Mouse (Mus musculus): Measurements from ENCODE around the gene Ube2dnl2. TPM values are rescaled to one million over a fixed set of nuclear protein-coding genes. Genes with fewer than 3 reads are reported as not detected.

Gene Ube2dnl2
- total RNA-seq (2014; rRNA removed) (not detected in 2 replicates), polyA plus RNA-seq (2015; fragmentation: Nextera tagmentation; extraction: Ambion mirVana) (not detected in 2 replicates)

DNA sequence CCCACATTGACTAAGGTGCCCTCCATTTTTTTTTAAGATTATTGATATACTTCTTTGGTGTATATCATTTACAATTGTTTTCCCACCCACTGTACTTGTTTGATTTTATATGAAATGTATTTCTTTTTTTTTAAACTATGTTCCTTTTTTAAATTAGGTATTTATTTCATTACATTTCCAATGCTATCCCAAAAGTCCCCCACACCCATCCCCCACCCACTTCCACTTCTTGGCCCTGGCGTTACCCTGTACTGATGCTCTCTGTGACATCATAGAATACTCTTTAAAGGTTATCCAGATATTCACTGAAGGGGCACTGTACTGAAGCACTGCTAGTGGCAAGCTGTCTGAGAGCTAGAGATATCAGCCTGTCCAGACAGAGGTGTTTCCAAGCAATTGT lies at the start of gene Ube2dnl2:
TSS of gene Ube2dnl2 (plus strand) at position 301 of the 400 bp plus-strand sequence.
- WGBS = 100% methylated on average over 1 of the region's 1 CpGs
- Histone ChIP-seq H3K9ac (replicated peaks; ENCODE audit: low read length, poor library complexity, severe bottlenecking) (no peak within 1 kb of the TSS), H3K27ac (ENCODE audit: low read depth, low read length) (no peak within 1 kb of the TSS), H3K9me3 (ENCODE audit: low read length) (no peaks in the 10 kb centered on the region), H3K4me3 (ENCODE audit: low read depth, low read length) (no peak within 1 kb of the TSS), H3K27me3 (ENCODE audit: insufficient read depth, low read length) (no peaks in the 10 kb centered on the region), H3K4me2 (ENCODE audit: low read depth, low read length, poor library complexity, severe bottlenecking) (no peak within 1 kb of the TSS), H3K4me1 (ENCODE audit: insufficient read depth, low read length) (no peaks in the 10 kb centered on the region), H3K36me3 (ENCODE audit: insufficient read depth, low read length) (no peaks in the 10 kb centered on the region)
- DNase-seq (ENCODE audit: low spot score) = no peak
- no peak for TF ChIP-seq CTCF (IDR thresholded peaks at IDR 0.05)
- no peak for ATAC-seq (ENCODE audit: low FRiP score)

DNA sequence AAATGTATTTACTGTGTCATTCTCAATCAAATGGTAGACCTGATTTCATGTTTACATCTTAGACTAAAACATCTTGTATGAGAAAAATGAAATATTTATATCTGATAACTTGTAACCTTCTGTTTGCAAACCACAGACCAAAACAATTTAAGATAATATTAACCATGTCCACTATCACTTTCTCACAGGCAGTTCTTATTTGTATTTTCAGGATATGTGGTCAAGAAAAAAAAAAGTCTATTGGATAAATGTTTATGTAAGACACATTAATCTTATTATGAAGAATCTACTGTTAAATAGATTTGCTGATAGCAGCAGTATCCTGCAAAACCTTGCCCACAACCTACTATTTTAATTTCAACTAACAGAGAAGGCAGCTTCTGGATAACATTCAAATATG lies 11.9 kb upstream of the Ube2dnl2 start:
- ATAC-seq (ENCODE audit: low FRiP score) (no peak), DNase-seq (ENCODE audit: low spot score) (no peak)
- Histone ChIP-seq H3K27ac (ENCODE audit: low read depth, low read length) (no peak overlapping the region), H3K4me1 (ENCODE audit: insufficient read depth, low read length) (no peaks in the 10 kb centered on the region), H3K9ac (replicated peaks; ENCODE audit: low read length, poor library complexity, severe bottlenecking) (no peak overlapping the region), H3K9me3 (ENCODE audit: low read length) (no peaks in the 10 kb centered on the region), H3K4me3 (ENCODE audit: low read depth, low read length) (no peak overlapping the region), H3K36me3 (ENCODE audit: insufficient read depth, low read length) (no peaks in the 10 kb centered on the region), H3K4me2 (ENCODE audit: low read depth, low read length, poor library complexity, severe bottlenecking) (no peak overlapping the region), H3K27me3 (ENCODE audit: insufficient read depth, low read length) (no peaks in the 10 kb centered on the region)
- TF ChIP-seq CTCF (IDR thresholded peaks at IDR 0.05) = no peak

DNA sequence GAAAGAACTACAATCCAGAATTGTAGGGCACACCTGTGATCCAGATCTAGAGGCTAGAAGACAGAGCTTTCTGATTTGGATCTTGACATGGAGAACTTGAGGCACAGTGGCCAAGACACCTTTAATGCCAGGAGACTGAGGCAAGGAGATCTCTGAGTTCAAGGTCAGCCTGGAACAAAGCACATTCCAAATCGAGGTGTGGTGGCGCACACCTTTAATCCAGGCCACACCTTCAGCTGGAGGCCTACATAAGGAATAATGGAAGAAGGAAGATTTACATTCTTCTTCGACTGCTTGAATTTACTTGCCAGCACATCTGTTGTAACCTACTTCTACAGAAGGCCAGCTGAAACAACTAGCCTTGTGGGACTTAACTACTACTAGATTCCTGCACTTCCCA lies 9.9 kb upstream of the Ube2dnl2 start:
- H3K36me3 ChIP-seq (ENCODE audit: insufficient read depth, low read length) = no peaks in the 10 kb centered on the region
- no peak for DNase-seq (ENCODE audit: low spot score)
- no peak overlapping the region for H3K4me2 ChIP-seq (ENCODE audit: low read depth, low read length, poor library complexity, severe bottlenecking)
- no peak overlapping the region for H3K27ac ChIP-seq (ENCODE audit: low read depth, low read length)
- H3K9me3 ChIP-seq (ENCODE audit: low read length) = no peaks in the 10 kb centered on the region
- H3K4me3 ChIP-seq (ENCODE audit: low read depth, low read length) = no peak overlapping the region
- no peak overlapping the region for H3K9ac ChIP-seq (replicated peaks; ENCODE audit: low read length, poor library complexity, severe bottlenecking)
- ATAC-seq (ENCODE audit: low FRiP score) = no peak
- WGBS = 90% methylated on average over 3 of the region's 3 CpGs
- no peaks in the 10 kb centered on the region for H3K27me3 ChIP-seq (ENCODE audit: insufficient read depth, low read length)
- no peaks in the 10 kb centered on the region for H3K4me1 ChIP-seq (ENCODE audit: insufficient read depth, low read length)
- no peak for TF ChIP-seq CTCF (IDR thresholded peaks at IDR 0.05)

DNA sequence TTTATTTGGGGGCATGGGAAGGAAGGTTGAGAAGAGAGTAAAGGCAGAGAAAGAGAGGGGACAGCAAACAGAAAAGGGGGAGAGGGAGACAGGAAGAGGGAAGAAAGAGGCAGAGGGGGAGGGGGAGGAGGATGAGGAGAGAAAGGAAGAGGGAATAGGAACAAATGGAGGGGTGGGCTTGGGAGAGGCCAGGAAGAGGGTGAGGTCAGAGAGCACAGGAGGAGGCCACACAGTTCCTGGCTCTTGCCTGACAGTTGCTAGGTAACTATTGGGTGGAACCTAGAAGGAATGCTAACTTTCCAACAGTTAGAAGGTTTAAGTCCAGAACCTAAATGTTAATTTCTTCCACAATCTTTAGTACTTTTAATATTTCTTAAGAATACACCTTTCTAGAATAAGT lies 4.0 kb upstream of the Ube2dnl2 start:
- Histone ChIP-seq H3K4me2 (ENCODE audit: low read depth, low read length, poor library complexity, severe bottlenecking) (no peak overlapping the region), H3K9me3 (ENCODE audit: low read length) (no peaks in the 10 kb centered on the region), H3K4me1 (ENCODE audit: insufficient read depth, low read length) (no peaks in the 10 kb centered on the region), H3K27me3 (ENCODE audit: insufficient read depth, low read length) (no peaks in the 10 kb centered on the region), H3K27ac (ENCODE audit: low read depth, low read length) (no peak overlapping the region), H3K9ac (replicated peaks; ENCODE audit: low read length, poor library complexity, severe bottlenecking) (no peak overlapping the region), H3K4me3 (ENCODE audit: low read depth, low read length) (no peak overlapping the region), H3K36me3 (ENCODE audit: insufficient read depth, low read length) (no peaks in the 10 kb centered on the region)
- TF ChIP-seq CTCF (IDR thresholded peaks at IDR 0.05) = no peak
- ATAC-seq (ENCODE audit: low FRiP score) = no peak
- DNase-seq (ENCODE audit: low spot score) = no peak

DNA sequence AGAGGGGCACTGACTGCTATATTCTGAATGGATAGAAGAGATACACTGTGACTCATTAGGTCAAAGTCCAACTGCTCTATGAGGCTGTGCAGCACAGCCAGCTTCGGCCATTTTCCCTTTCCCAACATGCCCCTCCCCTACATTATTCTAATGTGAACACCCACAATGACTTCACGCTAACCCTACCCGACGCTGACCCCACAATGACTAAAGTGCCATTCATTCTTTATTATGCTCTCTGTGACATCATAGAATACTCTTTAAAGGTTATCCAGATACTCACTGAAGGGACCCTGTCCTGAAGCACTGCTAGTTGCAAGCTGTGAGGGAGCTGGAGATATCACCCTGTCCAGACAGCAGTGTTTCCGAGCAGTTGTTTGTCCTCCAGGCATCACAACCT lies 2.7 kb upstream of the Ube2dnl2 start, which contains the start of gene Ube2dnl1:
TSS of gene Ube2dnl1 (plus strand) at position 301 of the 400 bp plus-strand sequence.
- Histone ChIP-seq H3K36me3 (ENCODE audit: insufficient read depth, low read length) (no peaks in the 10 kb centered on the region), H3K27ac (ENCODE audit: low read depth, low read length) (no peak within 1 kb of the TSS), H3K4me3 (ENCODE audit: low read depth, low read length) (no peak within 1 kb of the TSS), H3K4me1 (ENCODE audit: insufficient read depth, low read length) (no peaks in the 10 kb centered on the region), H3K9me3 (ENCODE audit: low read length) (no peaks in the 10 kb centered on the region), H3K9ac (replicated peaks; ENCODE audit: low read length, poor library complexity, severe bottlenecking) (no peak within 1 kb of the TSS), H3K27me3 (ENCODE audit: insufficient read depth, low read length) (no peaks in the 10 kb centered on the region), H3K4me2 (ENCODE audit: low read depth, low read length, poor library complexity, severe bottlenecking) (no peak within 1 kb of the TSS)
- ATAC-seq (ENCODE audit: low FRiP score) (no peak), DNase-seq (ENCODE audit: low spot score) (no peak)
- no peak for TF ChIP-seq CTCF (IDR thresholded peaks at IDR 0.05)
- 88% methylated on average over 5 of the region's 5 CpGs for WGBS

DNA sequence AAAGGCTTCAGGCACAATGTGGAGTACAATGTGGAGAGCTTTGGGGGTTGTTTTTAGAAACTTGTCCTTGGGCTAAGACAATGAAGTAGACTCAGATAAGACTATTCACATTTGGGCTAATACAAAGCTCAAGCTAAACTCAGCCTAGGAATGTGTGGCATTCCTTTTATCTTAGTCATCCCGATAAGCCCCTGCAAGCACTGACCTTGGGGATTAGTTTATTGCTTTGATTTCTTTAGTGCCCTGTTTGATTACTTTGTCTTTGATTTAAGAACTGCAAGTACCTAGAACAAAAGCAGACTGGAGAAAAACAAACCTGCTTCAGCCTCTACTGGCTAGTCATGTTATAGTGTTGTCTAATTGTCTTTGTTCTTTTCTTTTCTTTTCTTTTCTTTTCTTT lies 47.7 kb downstream of the Ube2dnl2 start:
- WGBS = 41% methylated on average over 1 of the region's 1 CpGs

More for the DNA sequence above, 47.7 kb downstream of the Ube2dnl2 start:
- no peak for DNase-seq (ENCODE audit: low spot score)
- H3K36me3 ChIP-seq (ENCODE audit: insufficient read depth, low read length) = no peaks in the 10 kb centered on the region
- no peak overlapping the region for H3K4me2 ChIP-seq (ENCODE audit: low read depth, low read length, poor library complexity, severe bottlenecking)
- H3K27ac ChIP-seq (ENCODE audit: low read depth, low read length) = no peak overlapping the region
- no peak for TF ChIP-seq CTCF (IDR thresholded peaks at IDR 0.05)
- no peak overlapping the region for H3K4me3 ChIP-seq (ENCODE audit: low read depth, low read length)
- no peaks in the 10 kb centered on the region for H3K9me3 ChIP-seq (ENCODE audit: low read length)
- H3K9ac ChIP-seq (replicated peaks; ENCODE audit: low read length, poor library complexity, severe bottlenecking) = no peak overlapping the region
- no peaks in the 10 kb centered on the region for H3K4me1 ChIP-seq (ENCODE audit: insufficient read depth, low read length)
- no peak for ATAC-seq (ENCODE audit: low FRiP score)
- H3K27me3 ChIP-seq (ENCODE audit: insufficient read depth, low read length) = no peaks in the 10 kb centered on the region

Other genes starting within 250 kb of the Ube2dnl2 start
- not detected in 2 replicates for gene Ube2dnl1, start 2.6 kb upstream of the Ube2dnl2 start, total RNA-seq (2014; rRNA removed)
- gene Ube2dnl1, start 2.6 kb upstream of the Ube2dnl2 start, polyA plus RNA-seq (2015; fragmentation: Nextera tagmentation; extraction: Ambion mirVana) = not detected in 2 replicates